Mouse (Mus musculus) cerebellum, postnatal 14 days (tissue): ENCODE results near the gene Sec24c.

ENCODE experiments used
- DNase-seq, 2 experiments: peaks; one replicate each; pipeline ENCODE4 v3.0.0; 2021; ENCODE audit warnings: mixed read lengths in 2 of 2

The Sec24c gene

GRCm38 (mm10) chr14:20737306-20737705, 63.2 kb downstream of the Sec24c start:
- peak; percentile 63 to 85 for DNase-seq

- no peak for DNase-seq
Observed at GRCm38 (mm10) chr14:20738511-20738910, 64.4 kb downstream of the Sec24c start.

DNA sequence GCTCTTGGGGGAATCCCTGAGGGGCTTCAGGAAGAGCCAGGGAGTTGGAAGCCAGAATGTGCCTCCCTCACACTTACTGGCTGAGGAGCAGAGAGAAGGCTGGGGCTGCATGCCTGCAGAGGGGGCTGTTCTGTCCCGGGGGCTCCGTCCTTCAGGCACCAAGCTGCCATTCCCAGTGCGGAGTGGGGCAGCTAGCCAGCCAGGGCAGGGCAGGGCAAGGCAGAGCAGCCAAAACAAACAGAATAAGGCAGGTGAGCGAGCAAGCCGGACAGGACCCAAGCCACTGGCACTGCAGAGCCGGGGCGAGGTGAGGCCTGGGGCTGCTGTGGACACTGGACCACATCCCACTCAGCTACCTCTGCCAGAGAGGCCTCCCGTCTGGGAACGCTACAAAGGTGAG, 67.2 kb downstream of the Sec24c start:
- DNase-seq, result no peak

- no peak for DNase-seq
Observed at GRCm38 (mm10) chr14:20743614-20744013, 69.5 kb downstream of the Sec24c start.
